Mouse (Mus musculus): ENCODE results near the gene Slc24a5. TPM values are rescaled to one million over a fixed set of nuclear protein-coding genes. Genes with fewer than 3 reads are reported as not detected.

Slc24a5 gene
- total RNA-seq, 4 experiments from 2014 or later: 0.30 to 1.0 (median 0.52) TPM

DNA sequence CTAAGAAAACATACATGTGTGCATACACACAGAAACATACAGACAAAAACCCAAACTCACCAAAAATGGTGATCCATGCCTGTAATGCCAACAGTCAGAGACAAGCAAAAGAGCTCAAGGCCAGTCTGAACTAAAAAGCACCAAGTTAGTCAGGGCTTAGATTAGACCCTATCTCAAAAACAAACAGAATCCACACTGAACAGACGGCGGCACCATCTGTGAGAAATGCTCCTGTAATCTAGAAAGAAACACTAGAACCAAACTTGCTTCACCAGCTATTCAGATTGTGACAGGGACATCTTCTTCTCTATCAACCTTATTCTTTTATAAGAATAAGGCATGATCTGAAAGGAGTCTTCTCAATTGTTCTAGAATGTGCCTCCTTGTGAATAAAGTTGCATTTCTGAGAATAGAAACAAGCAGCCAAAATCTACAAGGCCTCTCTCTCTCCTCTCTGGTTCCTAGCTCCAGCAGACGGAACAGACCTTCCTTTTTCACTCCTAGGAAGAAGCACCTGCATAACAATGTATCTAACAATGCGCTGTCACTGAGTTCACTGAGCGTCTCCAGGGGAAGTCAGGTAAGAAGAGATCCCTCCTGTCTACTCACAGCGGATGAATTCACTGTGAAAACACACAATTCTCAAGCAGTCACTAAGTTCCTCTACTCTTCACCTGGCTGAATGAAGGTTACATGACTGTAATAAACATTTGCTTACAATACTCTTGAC, 51.6 kb downstream of the Slc24a5 start:
- DNase-seq (ENCODE audit: low spot score): no peak

GRCm38 (mm10) chr2:125122288-125122623, 54.3 kb downstream of the Slc24a5 start:
- DNase-seq (ENCODE audit: low spot score): no peak

GRCm38 (mm10) chr2:125122624-125123476, 54.9 kb downstream of the Slc24a5 start:
- peak; percentile 41 for DNase-seq (ENCODE audit: low spot score)

GRCm38 (mm10) chr2:125123477-125123852, 55.5 kb downstream of the Slc24a5 start, which contains the start of gene Myef2:
TSS of gene Myef2 (minus strand) at chr2:125123661.
- DNase-seq (ENCODE audit: low spot score): peak; percentile 64

- no peak for DNase-seq (ENCODE audit: low spot score)
Observed at GRCm38 (mm10) chr2:125125824-125126223, 57.9 kb downstream of the Slc24a5 start.

DNA sequence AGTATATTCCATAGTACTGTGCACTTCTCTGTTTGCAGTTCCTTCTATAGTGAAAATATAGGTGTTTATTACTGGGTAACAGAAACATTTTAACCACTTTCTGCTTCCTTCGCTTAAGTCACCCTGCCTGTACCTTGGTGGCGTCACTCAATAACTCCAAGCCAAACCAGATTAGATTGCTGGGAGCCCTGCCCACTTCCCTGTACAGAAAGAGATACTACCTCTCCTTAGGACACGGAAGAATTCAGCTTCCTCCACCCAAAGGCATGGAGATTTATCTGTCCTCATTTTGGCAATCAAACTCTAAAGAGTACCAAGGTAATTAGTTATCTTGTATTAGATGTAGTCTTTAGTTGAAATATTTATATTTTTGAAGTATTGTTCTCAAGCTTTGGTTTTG, 58.9 kb downstream of the Slc24a5 start:
- no peak for DNase-seq (ENCODE audit: low spot score)

GRCm38 (mm10) chr2:125134113-125134512, 66.2 kb downstream of the Slc24a5 start:
- DNase-seq (ENCODE audit: low spot score): no peak

DNA sequence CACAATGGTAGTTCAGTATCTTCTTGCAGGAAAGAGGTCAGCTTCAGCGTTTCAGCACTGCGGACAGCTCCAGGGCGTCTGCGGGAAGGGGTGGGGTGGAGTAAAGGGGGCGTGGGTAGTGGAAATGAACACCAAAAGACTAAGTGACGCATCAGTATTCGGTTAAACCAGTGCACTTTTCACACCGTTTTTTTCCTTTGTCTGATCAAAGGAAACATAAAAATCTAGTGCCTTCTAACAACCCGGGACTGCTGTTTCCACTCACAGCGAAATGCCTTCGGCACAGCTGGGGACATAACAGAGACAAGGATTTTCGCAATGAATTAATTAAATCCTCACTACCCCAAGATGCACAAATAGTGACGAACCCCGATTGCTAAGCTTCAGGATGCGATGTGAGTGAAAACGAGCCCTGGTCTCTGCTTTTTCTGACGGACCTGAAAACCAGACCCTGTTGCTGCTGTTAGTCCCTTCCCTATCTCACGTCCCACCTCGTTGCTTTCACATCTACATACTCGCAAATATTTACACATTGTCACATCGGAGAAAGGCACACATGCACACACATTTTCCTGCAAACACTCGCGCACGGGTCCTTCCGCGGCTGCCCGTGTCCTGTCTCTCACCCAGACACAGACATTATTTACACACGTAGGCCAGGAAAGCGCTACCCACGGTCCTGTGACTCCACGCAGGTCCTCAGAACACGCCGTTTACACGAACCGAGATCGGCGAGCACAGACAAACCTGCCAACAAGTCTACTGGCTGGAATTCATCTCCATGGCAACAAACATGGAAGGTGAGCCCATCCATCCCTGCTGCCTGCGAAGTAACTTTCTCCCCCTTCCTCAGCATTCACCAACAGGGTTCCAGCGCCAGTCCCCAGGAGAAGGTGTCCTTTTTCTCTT, 68.2 kb downstream of the Slc24a5 start, which contains the start of gene Ctxn2:
Gene Ctxn2, plus strand, starts transcription at position 790 of the 909 bp plus-strand sequence.
- DNase-seq (ENCODE audit: low spot score): peak; percentile 47

DNA sequence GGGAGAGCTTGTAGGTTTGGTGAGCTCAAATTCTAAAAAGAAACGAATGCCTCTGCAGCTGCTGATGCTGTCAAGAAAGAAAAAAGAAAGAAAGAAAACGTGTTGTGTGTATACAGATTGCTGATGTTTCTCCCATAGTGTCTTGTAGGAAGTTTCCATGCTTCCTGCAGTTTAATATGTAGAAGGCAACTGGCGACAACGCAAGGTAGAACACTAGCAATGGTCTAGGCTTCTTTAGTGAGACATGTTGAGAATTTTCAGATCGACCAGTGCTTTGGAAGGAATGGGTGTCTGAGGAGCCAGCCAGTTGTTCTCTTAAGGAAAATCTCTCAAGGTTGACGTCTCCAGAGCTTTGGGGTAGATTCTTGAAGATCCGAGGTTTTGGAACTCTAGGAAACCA, 68.9 kb downstream of the Slc24a5 start:
- DNase-seq (ENCODE audit: low spot score): no peak

Other genes with a start within 250 kb of the Slc24a5 start
- gene Myef2, start 55.5 kb downstream of the Slc24a5 start, total RNA-seq (2022): 1 to 10 TPM; 4.2 to 7.0 (median 5.4) TPM
- gene Ctxn2, start 68.6 kb downstream of the Slc24a5 start, total RNA-seq (2022): not detected
- gene Slc12a1, start 84.4 kb downstream of the Slc24a5 start, total RNA-seq (2022): not detected
- gene Dut, start 179.1 kb downstream of the Slc24a5 start, total RNA-seq (2022): 10 to 100 TPM; 29.6 to 32.2 (median 30.4) TPM